Mouse (Mus musculus): ENCODE results near the gene Rab39. TPM values are rescaled to one million over a fixed set of nuclear protein-coding genes. Genes with fewer than 3 reads are reported as not detected.

Gene Rab39
- total RNA-seq, 2 experiments from 2014 or later = 1.2 to 1.6 TPM

Other genes starting within 250 kb of the Rab39 start
- 10 to 100 TPM; 14.0 to 16.2 TPM for gene Atm, start 169.5 kb downstream of the Rab39 start, total RNA-seq (2021)
- gene Npat, start 169.2 kb downstream of the Rab39 start, total RNA-seq (2021) = 10 to 100 TPM; 18.9 to 22.0 TPM
- gene Acat1, start 95.8 kb downstream of the Rab39 start, total RNA-seq (2021) = 10 to 100 TPM; 56.7 to 59.2 TPM
- 10 to 100 TPM; 54.7 to 56.4 TPM for gene Cul5, start 36.2 kb downstream of the Rab39 start, total RNA-seq (2021)
- 1 to 10 TPM; 2.4 to 2.8 TPM for gene Slc35f2, start 65.3 kb upstream of the Rab39 start, total RNA-seq (2021)
- not detected for gene Sln, start 143.9 kb upstream of the Rab39 start, total RNA-seq (2021)

Data from left cerebral cortex, adult 18-20 months (tissue).